Mouse (Mus musculus): ENCODE measurements around the gene Snta1.

DNA sequence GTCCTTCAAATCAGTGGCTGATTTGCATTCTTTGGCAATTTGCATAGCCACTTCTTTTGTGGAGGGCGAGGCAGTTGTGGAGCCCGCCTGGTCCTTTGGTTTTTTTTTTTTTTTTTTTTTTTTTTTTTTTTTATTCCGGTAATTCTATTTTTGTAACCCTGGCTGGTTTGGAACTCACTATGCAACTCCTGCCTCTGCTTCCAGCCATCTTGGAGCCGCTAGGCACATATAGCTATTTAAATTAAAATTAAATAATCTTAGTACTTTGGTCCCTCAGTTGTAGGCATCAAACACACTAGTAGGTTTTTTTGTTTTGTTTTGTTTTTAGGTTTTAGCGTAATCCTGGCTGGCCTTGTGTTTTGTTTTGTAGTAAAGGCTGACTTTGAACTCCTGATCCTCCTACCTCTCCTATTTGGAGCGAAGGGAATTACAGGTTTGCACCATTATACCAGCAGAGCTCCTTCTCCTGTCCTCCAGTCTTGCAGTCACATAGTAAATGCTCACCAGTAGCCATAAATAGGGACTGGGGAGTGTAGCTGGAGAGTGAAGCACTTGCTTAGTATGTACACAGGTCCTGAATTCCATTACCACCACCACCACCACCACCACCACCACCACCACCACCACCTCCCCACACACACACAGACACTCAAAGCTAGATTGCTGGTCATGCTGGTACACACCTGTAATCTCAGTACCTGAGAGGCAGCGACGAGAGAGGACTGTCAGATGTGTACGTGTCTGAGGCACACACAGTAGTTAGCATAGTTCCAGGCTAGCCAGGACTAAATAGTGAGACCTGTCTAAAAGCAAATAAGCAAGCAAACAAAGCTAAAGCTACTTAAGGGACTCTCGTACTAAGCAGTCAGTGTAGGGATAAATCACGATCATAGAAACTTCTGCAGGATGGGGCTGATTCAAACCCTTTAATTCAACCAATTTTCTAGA, 19.3 kb upstream of the Snta1 start:
- TF ChIP-seq CTCF (IDR thresholded peaks at IDR 0.05; ENCODE audit: low read depth), result no peak
- TF ChIP-seq EP300 (IDR thresholded peaks at IDR 0.05; ENCODE audit: low read depth), result no peak

Measured in heart, postnatal 0 days (tissue).